Mouse (Mus musculus): ENCODE measurements around the gene 1110008P14Rik.
A peak's percentile ranks its signal among the peaks of the same experiment; 100 is the strongest.
"Not testable (repeated sequence)": the region's sequence is repeated elsewhere in the genome, so short reads cannot be mapped to it uniquely, and the experiment has no call there.

1110008P14Rik gene

GRCm38 (mm10) chr2:32362817-32363340 is 18.9 kb downstream of the 1110008P14Rik start:
- peak; percentile 97 to 98 for DNase-seq

GRCm38 (mm10) chr2:32362274-32362673 is 19.5 kb downstream of the 1110008P14Rik start:
- not testable (repeated sequence) for DNase-seq

- peak; percentile 86 to 89 for DNase-seq
These were observed 20.3 kb downstream of the 1110008P14Rik start for GRCm38 (mm10) chr2:32361437-32361836.

DNA sequence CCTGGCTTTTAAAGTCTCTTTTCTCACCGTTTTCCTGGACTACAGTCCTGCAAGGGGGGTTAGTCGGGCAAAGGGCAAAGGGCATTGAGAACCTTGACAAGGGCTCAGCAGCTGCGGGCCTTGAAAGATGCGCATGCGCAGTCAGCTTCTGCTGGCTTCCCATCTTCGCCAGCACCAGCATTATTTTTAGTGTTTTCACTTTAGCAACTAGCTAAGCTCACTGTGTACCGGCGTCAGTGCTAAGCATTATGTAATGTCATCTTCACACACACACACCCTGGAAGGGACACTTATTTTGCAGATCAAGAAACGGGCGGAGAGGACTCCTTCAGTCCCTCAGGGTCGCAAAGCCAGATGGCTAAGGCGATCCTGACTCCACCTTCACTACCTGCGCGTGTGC is 21.0 kb downstream of the 1110008P14Rik start:
- peak; percentile 79 to 82 for DNase-seq

GRCm38 (mm10) chr2:32358381-32358780 is 23.4 kb downstream of the 1110008P14Rik start:
- DNase-seq = no peak

GRCm38 (mm10) chr2:32357710-32358109 is 24.0 kb downstream of the 1110008P14Rik start:
- DNase-seq = no peak

DNA sequence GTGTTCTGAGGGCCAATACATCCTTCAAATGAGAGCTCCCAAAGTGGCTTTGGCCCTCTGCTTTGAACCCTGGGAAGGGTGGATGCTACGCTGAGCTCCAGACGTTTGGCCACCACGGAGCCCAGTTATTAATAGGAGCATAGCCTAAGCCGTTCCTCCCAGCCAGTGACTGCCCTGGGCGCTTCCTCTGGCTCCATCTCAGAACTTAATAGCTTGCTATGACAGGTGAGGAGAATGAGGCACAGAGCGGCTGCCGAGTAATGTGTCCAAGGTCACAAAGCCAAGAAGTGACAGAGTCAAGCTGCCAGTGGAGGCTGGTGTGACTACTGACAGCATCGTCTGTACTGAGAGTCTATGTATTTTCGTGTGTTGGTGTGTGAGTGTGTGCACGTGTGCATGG is 25.5 kb downstream of the 1110008P14Rik start:
- no peak for DNase-seq

DNA sequence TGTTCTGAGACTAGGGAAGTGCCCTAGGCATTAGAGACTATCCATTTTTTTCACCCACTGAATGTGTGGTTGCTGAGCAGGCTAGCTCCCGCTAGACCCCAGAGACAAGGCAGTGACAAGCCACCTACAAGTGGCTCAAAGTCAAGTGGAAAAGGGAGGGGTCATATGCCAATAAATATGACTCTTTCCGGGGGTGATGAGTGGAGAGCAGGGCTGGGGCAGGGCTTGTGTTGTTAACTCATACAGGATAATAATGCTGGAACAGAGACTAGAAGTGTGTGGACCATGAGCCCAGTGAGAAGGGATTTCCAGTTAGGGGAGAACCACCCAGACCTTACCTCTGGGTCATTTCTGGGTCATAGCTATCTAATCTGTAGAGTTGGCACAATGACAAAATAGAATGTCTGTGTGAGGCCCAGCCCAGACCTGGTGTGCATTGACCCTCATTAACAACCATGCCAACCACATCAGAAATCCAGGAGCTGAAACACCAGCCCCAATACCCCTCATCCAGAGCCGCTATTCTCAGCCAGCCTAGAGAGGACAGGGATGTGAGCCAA is 27.3 kb downstream of the 1110008P14Rik start:
- DNase-seq = no peak

GRCm38 (mm10) chr2:32353836-32354235 is 27.9 kb downstream of the 1110008P14Rik start:
- no peak for DNase-seq

GRCm38 (mm10) chr2:32353007-32353542 is 28.7 kb downstream of the 1110008P14Rik start, which contains the start of gene Dnm1:
Gene Dnm1, minus strand, starts transcription at chr2:32353338.
- peak; percentile 97 to 99 for DNase-seq

DNA sequence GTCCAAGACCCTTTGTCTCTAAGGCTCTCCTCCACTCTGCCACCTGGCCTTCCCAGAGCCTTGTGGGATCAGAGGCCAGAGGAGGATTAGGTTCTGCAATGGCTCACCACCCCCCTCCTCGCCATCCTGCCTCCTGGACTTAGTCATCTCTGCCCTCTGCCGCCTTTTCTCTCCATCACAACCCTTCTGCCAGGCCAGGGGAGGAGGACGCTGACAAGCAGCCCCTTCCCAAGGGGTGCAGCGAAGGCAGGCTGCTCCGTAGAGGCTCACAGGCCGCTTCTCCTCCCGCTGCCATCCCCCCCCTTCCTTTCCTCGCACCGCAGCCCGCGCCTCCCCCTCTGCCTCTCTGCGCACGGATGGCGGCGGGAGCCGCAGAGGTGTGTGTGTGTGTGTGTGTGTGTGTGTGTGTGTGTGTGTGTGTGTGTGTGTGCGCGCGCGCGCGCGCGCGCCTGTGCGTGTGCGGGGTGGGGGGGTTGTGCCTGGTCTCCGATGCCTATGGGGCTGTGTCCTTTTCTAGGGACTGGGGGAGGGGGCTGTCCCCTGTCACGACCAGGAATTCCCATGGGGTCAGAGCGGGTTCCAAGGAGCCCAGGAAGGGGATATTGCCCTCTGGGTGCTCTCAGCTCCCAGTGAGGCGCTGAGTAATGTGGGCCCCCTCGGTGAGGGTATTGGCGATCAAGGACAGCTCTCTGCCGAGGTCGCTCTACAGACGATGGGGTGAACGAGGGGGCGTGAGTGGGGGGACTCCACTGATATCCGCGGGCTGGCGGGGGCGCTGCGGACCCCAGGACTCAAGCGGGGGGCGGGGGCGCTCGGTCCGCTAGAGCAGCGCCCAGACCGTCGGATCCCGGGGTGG is 29.4 kb downstream of the 1110008P14Rik start, which contains the start of gene Ciz1:
Gene Ciz1 (plus strand): TSS at position 177 of the 856 bp plus-strand sequence.
- peak; percentile 81 to 85 for DNase-seq

DNA sequence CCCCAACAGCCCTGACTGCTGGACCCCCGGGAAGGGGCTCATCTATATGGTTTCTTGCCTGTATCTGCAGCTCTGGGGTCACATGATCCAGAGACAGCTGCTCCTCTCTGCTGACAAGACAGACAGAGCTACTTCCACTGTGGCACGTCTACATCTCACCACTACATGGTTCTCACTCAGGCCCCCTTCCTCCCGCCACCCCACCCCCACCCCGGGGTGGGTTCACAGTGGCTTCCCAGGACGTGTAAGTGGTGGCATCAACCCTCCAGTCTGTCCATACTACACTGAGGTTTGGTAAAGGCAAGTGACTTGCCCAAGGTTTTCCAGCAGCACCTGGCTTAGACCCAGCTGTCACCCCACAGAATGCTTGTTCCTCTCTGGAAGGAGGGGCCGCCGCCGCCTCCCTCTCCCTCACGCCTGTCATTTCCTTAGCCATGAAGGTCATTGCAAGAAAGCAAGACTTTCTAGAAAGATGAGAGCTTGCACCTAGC is 30.2 kb downstream of the 1110008P14Rik start:
- peak; percentile 64 for DNase-seq

DNA sequence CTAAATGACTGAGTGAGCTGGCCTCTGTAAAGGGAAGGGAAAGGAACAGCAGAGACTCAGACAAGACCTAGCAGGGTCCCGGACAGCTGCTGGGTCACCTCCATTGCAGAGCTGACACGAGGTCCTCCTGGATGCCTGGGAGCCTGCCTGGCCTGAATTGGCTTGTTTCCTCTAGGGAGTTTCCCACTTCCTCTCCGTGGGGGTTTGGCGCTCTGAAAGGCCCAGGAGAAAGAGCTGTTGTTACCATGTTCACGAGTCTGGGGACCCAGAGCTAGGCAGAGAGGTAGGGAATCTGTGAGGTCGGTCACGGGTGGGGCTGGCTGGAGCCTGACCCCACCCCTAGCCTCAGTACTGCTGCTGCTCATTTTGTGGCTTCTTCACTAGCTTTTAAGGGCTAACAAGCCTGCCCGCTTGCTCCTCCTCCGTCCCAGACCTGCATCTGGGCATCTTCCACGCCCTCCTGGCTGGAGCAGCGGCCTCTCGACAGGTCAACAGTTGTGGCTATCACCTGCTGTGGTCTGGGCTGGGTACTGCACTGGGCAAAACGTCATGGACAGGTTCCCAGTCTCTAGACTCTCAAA is 31.2 kb downstream of the 1110008P14Rik start:
- peak; percentile 50 to 61 for DNase-seq

DNA sequence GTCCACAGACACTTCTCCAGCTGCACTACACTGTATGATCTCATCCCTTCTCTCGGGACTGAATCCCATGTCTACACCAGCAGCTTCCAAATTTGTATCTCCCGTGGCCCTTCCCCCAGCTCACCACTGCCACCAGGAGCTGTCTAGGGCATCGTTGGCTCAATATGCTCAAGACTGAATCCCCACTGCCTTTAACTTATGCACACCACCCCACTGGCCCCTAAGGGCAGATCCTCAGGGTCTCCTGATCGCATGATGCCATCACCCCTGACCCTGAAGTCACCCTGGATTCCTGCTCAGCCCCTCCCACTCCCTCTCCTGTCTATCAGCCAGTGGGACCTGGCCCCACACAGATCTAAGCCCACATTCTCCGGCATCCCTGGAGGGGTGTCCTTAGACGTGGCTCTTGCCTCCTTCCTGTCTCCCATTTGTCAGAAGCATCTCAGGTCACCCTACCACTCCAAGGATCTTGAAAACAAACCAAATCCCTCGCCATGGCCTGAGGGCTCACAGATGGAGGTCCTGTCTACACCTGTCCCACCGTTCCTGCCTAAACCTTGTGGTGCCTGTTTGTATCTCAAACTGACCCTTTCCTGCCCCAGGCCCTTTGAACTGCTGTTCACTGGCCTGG is 32.0 kb downstream of the 1110008P14Rik start:
- DNase-seq = peak in 1 of 2 experiments; percentile 37

- peak; percentile 63 to 72 for DNase-seq
These were observed 33.4 kb downstream of the 1110008P14Rik start for GRCm38 (mm10) chr2:32348311-32348710.

DNA sequence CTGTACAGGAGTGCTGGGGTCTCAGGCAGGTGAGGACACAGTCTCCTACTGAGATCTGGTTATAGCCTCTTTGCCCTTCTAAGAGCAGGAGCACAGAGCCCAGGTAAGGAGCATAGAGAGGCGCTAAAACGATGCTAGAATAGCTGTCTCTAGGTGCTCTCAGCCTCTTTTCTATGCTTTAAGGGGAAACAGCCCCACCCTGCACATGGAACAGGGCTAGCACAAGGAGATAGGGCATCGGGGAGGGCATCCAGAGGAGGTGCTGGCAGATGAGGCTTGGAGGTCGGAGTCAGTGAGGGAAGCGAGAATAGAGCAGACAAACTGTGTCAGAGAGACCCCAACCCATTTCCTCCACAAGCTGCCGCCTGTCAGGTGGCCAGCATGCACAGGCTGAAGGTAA is 34.7 kb downstream of the 1110008P14Rik start:
- DNase-seq = no peak

GRCm38 (mm10) chr2:32344598-32345321 is 37.0 kb downstream of the 1110008P14Rik start:
- DNase-seq = no peak

- DNase-seq = peak; percentile 89 to 97
These were observed 37.7 kb downstream of the 1110008P14Rik start for GRCm38 (mm10) chr2:32344056-32344455.

DNA sequence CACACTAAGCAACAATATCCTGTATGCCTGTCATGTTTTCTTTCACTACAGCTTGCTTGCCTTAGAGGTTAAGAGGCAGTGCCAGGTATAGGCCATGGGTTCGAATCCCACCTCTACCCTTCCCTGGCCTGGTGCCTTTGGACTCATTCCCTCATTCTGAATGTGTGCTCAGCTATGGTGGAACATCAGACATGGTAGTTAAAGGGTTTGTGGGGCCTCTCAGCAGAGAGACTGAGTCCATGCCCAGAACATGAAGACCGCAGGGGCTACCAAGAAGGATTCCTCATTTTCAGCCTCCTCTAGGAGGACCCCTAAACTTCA is 38.4 kb downstream of the 1110008P14Rik start:
- DNase-seq = peak in 1 of 2 experiments; percentile 58

GRCm38 (mm10) chr2:32342539-32343350 is 39.0 kb downstream of the 1110008P14Rik start:
- peak; percentile 57 to 75 for DNase-seq

DNA sequence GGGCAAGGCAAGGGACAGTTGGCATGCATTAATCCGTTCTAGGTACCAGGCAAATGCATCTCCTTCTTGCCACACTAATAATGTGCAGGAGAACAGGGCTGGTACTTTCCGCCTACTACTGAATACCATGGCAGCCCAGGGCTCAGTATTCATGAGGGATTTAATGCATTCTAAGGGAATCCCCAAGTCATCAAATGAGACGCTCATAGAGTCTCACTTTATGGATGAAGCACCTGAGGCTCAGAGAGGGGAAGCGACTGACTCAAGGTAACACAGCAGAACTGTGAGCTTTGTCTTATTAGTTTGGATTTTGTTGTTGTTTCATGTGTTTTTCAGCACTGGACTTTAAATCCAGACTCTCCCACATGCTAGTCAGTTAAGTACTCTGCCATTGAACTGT is 39.7 kb downstream of the 1110008P14Rik start:
- no peak for DNase-seq

Measured in cerebellum, postnatal 14 days (tissue).